Mouse (Mus musculus) heart, embryonic 16.5 days (tissue): Measurements from ENCODE around the gene Ldb3. TPM values are rescaled to one million over a fixed set of nuclear protein-coding genes. Genes with fewer than 3 reads are reported as not detected.

ENCODE experiments used
- ATAC-seq: fragments of 200-750 bp; cut with Nextera tagmentation; replicated peaks from 2 replicates; pipeline ENCODE4 v1.8.0; 2017; ENCODE audit warnings: moderate number of reproducible peaks; ENCODE audit not compliant: insufficient read depth, low FRiP score; ENCODE audit errors: extremely low read depth
- H3K27ac ChIP-seq: fragments of 300-500 bp; sonication (generic); 2 replicates; pipeline ENCODE4 v1.5.1; 2014; ENCODE audit warnings: mild to moderate bottlenecking, low read length, control low read depth, moderate library complexity
- H3K27me3 ChIP-seq: fragments of 300-500 bp; sonication (generic); 2 replicates; pipeline ENCODE4 v1.6.1; 2014; ENCODE audit warnings: low read length, mixed read lengths; ENCODE audit not compliant: control insufficient read depth, insufficient read depth
- H3K36me3 ChIP-seq: fragments of 300-500 bp; sonication (generic); 2 replicates; pipeline ENCODE4 v1.6.1; 2014; ENCODE audit not compliant: control insufficient read depth, insufficient read depth
- H3K4me1 ChIP-seq: fragments of 300-500 bp; sonication (generic); 2 replicates; pipeline ENCODE4 v1.6.1; 2014; ENCODE audit warnings: low read length, mixed read lengths; ENCODE audit not compliant: control insufficient read depth, insufficient read depth
- H3K4me2 ChIP-seq: fragments of 300-500 bp; sonication (generic); 2 replicates; pipeline ENCODE4 v1.6.1; 2014; ENCODE audit warnings: low read depth, mild to moderate bottlenecking, control low read depth, low read length
- H3K4me3 ChIP-seq: fragments of 300-500 bp; sonication (generic); 2 replicates; pipeline ENCODE4 v1.5.1; 2014; ENCODE audit warnings: mild to moderate bottlenecking, control low read depth, low read length
- H3K9ac ChIP-seq: fragments of 300-500 bp; sonication (generic); 2 replicates; pipeline ENCODE4 v1.6.1; 2014; ENCODE audit warnings: low read length, control low read depth
- H3K9me3 ChIP-seq: fragments of 300-500 bp; sonication (generic); replicated peaks from 2 replicates; pipeline ENCODE4 v1.6.1; 2016; ENCODE audit warnings: low read length; ENCODE audit not compliant: control insufficient read depth
- WGBS: fragments of 180-500 bp; shearing (Covaris S2); extraction: QIAGEN DNeasy Blood & Tissue Kit; methylation state at CpG from one replicate; pipeline ENCODE4 v1.1.7; 2014; 5-methylcytosine and 5-hydroxymethylcytosine counted together
- polyA plus RNA-seq: library from polyadenylated mRNA; unstranded; fragments of >200 nt; fragmentation: Nextera tagmentation; extraction: Ambion mirVana; gene quantifications from 2 replicates; pipeline ENCODE4 v1.2.1, GENCODE M21; 2015

Gene Ldb3
- polyA plus RNA-seq, 1 experiment from 2014 or later, result 356 TPM

GRCm38 (mm10) chr14:34541896-34542295 is 46.6 kb downstream of the Ldb3 start:
- Histone ChIP-seq H3K27ac (peak overlapping the region; percentile 9), H3K36me3 (peaks cover 33% of the 10 kb centered on the region)
- no peak for ATAC-seq

DNA sequence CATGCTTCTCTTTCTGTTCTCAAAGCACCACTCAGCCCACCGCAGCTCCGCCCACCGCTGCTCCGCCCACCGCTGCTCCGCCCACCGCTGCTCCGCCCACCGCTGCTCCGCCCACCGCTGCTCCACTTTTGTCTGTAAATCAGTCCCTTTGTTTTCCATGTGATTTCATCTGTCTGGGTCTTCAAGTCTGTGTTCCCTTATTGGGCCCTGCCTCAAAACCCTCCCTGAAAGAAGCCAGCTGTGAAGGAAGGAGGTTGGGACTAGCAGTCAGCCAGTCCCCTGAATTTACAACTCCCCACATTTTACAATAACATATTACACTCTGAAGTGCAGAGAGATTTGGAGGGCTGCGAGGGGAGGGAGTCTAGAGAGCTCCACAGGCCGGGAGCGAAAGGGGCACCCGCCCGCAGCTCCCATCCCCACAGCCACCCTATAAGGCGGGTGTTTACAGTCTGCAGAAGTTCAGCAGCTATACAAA is 47.8 kb downstream of the Ldb3 start:
- 0 out of 2 replicates have a peak, but pooled peaks have one; percentile 11 for ATAC-seq
- Histone ChIP-seq H3K36me3 (peaks cover 43% of the 10 kb centered on the region), H3K4me3 (no peak overlapping the region), H3K4me1 (peaks cover 33% of the 10 kb centered on the region), H3K4me2 (no peak overlapping the region), H3K9ac (no peak overlapping the region; the same call in 1 of the 2 replicates), H3K9me3 (no peaks in the 10 kb centered on the region), H3K27ac (peak overlapping the region; percentile 45), H3K27me3 (no peaks in the 10 kb centered on the region)
- WGBS, result 27% methylated on average over 15 of the region's 17 CpGs

More at GRCm38 (mm10) chr14:34541896-34542295, 46.6 kb downstream of the Ldb3 start:
- no peaks in the 10 kb centered on the region for H3K9me3 ChIP-seq
- 0 out of 2 replicates have a peak overlapping the region, but pooled peaks have one; percentile 35 for H3K9ac ChIP-seq
- 75% methylated on average over 5 of the region's 5 CpGs for WGBS
- H3K4me3 ChIP-seq, result no peak overlapping the region
- H3K4me1 ChIP-seq, result peaks cover 33% of the 10 kb centered on the region
- H3K4me2 ChIP-seq, result no peak overlapping the region
- H3K27me3 ChIP-seq, result no peaks in the 10 kb centered on the region

GRCm38 (mm10) chr14:34535883-34536282 is 52.6 kb downstream of the Ldb3 start:
- no peak for ATAC-seq
- Histone ChIP-seq H3K27me3 (no peaks in the 10 kb centered on the region), H3K27ac (0 out of 2 replicates have a peak overlapping the region, but pooled peaks have one; percentile 7), H3K9ac (no peak overlapping the region), H3K4me3 (no peak overlapping the region), H3K4me2 (no peak overlapping the region), H3K4me1 (0 out of 2 replicates have a peak, but pooled peaks cover 4% of the 10 kb centered on the region), H3K36me3 (peaks cover 53% of the 10 kb centered on the region), H3K9me3 (no peaks in the 10 kb centered on the region)
- WGBS, result 35% methylated on average over 4 of the region's 4 CpGs

DNA sequence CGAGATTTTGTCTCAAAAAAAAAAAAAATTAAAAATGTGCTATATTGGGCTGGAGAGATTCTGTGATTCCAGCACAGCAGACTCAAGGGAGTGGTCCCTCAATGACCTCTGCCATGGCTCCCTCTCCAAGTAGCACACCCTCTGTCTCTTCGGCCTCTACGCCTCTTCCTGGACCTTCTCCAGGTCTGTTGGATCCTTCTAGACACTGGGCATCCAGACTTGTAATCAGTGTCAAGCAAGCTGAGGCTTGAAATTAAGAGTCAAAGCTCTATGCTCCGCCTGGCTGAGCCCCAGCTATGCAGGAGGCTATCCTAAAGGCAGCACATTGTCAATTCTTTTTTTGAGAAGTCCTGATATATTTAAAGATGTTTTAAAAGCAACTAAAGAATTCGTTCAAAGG is 54.9 kb downstream of the Ldb3 start:
- Histone ChIP-seq H3K4me3 (no peak overlapping the region), H3K9me3 (0 out of 2 replicates have a peak, but pooled peaks cover 2% of the 10 kb centered on the region), H3K9ac (no peak overlapping the region), H3K27me3 (peaks cover 3% of the 10 kb centered on the region; the same call in 1 of the 2 replicates), H3K36me3 (peaks cover 45% of the 10 kb centered on the region), H3K4me2 (no peak overlapping the region), H3K27ac (0 out of 2 replicates have a peak overlapping the region, but pooled peaks have one; percentile 5), H3K4me1 (peaks cover 11% of the 10 kb centered on the region)
- 69% methylated on average over 5 of the region's 5 CpGs for WGBS
- no peak for ATAC-seq

GRCm38 (mm10) chr14:34532536-34532935 is 55.9 kb downstream of the Ldb3 start:
- H3K4me2 ChIP-seq, result no peak overlapping the region
- peaks cover 5% of the 10 kb centered on the region; the same call in 1 of the 2 replicates for H3K27me3 ChIP-seq
- WGBS, result 48% methylated on average over 6 of the region's 6 CpGs
- H3K9me3 ChIP-seq, result 0 out of 2 replicates have a peak, but pooled peaks cover 2% of the 10 kb centered on the region
- no peak overlapping the region for H3K4me3 ChIP-seq
- no peak for ATAC-seq
- no peak overlapping the region for H3K9ac ChIP-seq
- H3K36me3 ChIP-seq, result peaks cover 41% of the 10 kb centered on the region
- H3K27ac ChIP-seq, result peak overlapping the region; percentile 7; the same call in 1 of the 2 replicates
- H3K4me1 ChIP-seq, result peaks cover 17% of the 10 kb centered on the region

DNA sequence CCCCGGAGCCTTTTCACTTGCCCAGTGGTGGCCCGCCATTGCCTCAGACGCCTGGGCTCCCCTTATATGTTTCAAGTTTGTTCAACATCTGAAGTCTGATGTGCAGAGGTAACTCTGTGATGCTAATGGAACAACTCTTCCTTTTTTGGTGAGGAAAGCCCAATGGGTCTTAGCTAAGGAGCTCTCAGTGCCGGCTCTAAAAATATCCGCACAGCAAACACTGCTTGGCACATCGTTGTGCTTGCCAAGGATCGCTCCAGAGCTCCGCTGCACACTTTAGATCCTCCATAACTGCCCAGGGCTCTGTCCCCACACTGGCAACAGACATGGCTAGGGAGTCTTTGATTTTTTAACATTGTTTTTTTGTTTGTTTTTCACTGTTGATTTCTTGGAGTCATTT is 59.7 kb downstream of the Ldb3 start:
- H3K4me3 ChIP-seq, result no peak overlapping the region
- H3K9ac ChIP-seq, result no peak overlapping the region
- H3K4me1 ChIP-seq, result peaks cover 15% of the 10 kb centered on the region
- H3K9me3 ChIP-seq, result 0 out of 2 replicates have a peak, but pooled peaks cover 2% of the 10 kb centered on the region
- WGBS, result 42% methylated on average over 8 of the region's 8 CpGs
- peak; percentile 78 for ATAC-seq
- H3K27ac ChIP-seq, result peak overlapping the region; percentile 80
- peaks cover 18% of the 10 kb centered on the region for H3K36me3 ChIP-seq
- H3K27me3 ChIP-seq, result peaks cover 5% of the 10 kb centered on the region; the same call in 1 of the 2 replicates
- no peak overlapping the region for H3K4me2 ChIP-seq

DNA sequence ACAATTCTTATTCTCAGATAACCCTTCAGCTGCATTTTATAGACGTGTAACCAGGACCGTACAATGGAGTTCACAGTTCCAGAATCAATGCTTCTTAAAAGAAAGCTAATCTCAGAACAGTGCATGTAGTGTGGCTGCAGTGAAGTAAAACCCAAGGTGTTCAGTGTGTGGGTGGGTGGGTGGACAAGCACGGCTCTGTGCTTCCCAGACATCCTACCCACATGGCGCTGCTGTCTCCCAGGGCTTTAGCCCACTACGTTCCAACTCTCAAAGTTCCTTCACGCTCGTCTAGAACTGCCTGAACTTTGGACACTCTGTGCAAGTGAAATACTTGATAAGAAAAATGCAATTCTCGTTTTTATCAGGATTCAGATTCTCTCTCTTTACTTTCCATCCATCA is 65.8 kb downstream of the Ldb3 start, which contains the start of gene 9230112D13Rik:
Gene 9230112D13Rik (minus strand): TSS at position 101 of the 400 bp plus-strand sequence.
- Histone ChIP-seq H3K4me3 (no peak within 1 kb of the TSS), H3K9me3 (no peaks in the 10 kb centered on the region), H3K36me3 (peaks cover 2% of the 10 kb centered on the region; the same call in 1 of the 2 replicates), H3K4me2 (no peak within 1 kb of the TSS), H3K4me1 (peaks cover 6% of the 10 kb centered on the region; the same call in 1 of the 2 replicates), H3K27ac (no peak within 1 kb of the TSS), H3K9ac (no peak within 1 kb of the TSS), H3K27me3 (no peaks in the 10 kb centered on the region; the same call in 1 of the 2 replicates)
- WGBS, result 71% methylated on average over 8 of the region's 8 CpGs
- no peak for ATAC-seq

DNA sequence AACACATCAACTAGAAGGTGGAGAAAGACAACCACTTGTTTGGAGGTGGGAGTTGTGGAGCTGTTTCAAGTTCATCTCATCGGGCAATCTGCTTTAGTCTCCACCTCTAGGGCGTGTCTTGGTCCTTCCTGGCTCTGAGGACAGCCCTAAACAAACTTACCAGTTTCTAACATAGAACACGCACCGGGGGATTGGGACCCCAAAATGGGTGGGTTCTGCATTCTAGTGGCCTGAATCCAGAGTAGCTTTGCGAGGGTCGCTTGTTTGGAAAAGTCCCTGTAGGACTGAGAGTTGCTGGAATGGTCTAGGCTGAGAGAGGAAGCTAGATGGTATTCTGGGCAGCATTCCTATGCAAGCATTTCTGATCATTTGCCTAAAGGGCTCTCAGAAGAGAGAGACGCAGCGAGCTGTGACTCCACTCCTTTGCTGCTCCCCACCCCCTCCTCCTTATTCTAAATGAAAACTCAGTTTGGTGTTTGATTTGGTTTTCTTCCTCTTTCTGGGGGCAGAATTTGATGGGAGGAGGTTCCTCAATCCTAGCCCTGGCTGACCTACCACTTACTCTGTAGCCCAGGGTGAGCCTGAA is 70.4 kb downstream of the Ldb3 start:
- WGBS, result 66% methylated on average over 8 of the region's 8 CpGs
- Histone ChIP-seq H3K4me2 (no peak overlapping the region), H3K4me1 (0 out of 2 replicates have a peak, but pooled peaks cover 4% of the 10 kb centered on the region), H3K36me3 (no peaks in the 10 kb centered on the region), H3K9me3 (no peaks in the 10 kb centered on the region), H3K9ac (no peak overlapping the region), H3K27ac (no peak overlapping the region), H3K27me3 (no peaks in the 10 kb centered on the region; the same call in 1 of the 2 replicates), H3K4me3 (no peak overlapping the region)
- no peak; the same call in 1 of the 2 replicates for ATAC-seq
